Mouse (Mus musculus): ENCODE data around the gene Fubp1. TPM values are rescaled to one million over a fixed set of nuclear protein-coding genes. Genes with fewer than 3 reads are reported as not detected.
A peak's percentile ranks its signal among the peaks of the same experiment; 100 is the strongest.

Gene Fubp1
- polyA plus RNA-seq, 1 experiment from 2014 or later = 178 TPM

- H3K9me3 ChIP-seq (replicated peaks; ENCODE audit: low read length) = no peaks in the 10 kb centered on the region
- no peak overlapping the region for H3K9ac ChIP-seq (ENCODE audit: low read depth, low read length)
- 81% methylated on average over 20 of the region's 20 CpGs for WGBS
- DNase-seq (ENCODE audit: low spot score) (no peak), ATAC-seq (replicated peaks; ENCODE audit: low FRiP score, low read depth) (no peak)
- TF ChIP-seq CTCF (IDR thresholded peaks at IDR 0.05; ENCODE audit: low read depth) = no peak
- H3K27ac ChIP-seq = no peak overlapping the region
- H3K36me3 ChIP-seq (ENCODE audit: insufficient read depth, low read length) = no peaks in the 10 kb centered on the region
- H3K4me3 ChIP-seq (replicated peaks; ENCODE audit: low read depth, low read length) = no peak overlapping the region
- H3K27me3 ChIP-seq (ENCODE audit: insufficient read depth, low read length) = no peaks in the 10 kb centered on the region
- H3K4me1 ChIP-seq (replicated peaks; ENCODE audit: insufficient read depth, low read length) = no peaks in the 10 kb centered on the region
- no peak overlapping the region for H3K4me2 ChIP-seq (ENCODE audit: low read length)
Observed at GRCm38 (mm10) chr3:152272974-152273685, 62.9 kb downstream of the Fubp1 start.

DNA sequence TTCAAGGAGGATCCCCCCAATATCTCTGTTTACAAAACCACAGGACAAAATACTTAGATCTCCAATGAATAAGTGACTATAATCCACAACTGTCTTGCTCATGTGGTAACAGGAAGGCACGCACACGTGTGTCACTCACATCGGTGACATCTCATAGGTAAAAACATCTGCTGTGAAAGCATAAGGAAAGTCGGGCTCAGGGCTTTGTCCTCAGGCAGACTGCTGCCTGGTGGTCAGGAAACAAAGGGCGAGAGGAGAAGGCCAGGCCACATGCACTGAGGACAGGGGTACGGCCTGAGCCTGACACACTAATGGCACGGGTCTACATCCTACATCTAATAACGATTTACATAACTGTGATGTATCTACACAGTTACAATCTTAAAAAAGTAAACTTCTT is 64.8 kb downstream of the Fubp1 start:
- Histone ChIP-seq H3K4me2 (ENCODE audit: low read length) (no peak overlapping the region), H3K36me3 (ENCODE audit: insufficient read depth, low read length) (no peaks in the 10 kb centered on the region), H3K9me3 (replicated peaks; ENCODE audit: low read length) (no peaks in the 10 kb centered on the region), H3K4me1 (replicated peaks; ENCODE audit: insufficient read depth, low read length) (no peaks in the 10 kb centered on the region), H3K27me3 (ENCODE audit: insufficient read depth, low read length) (no peaks in the 10 kb centered on the region), H3K9ac (ENCODE audit: low read depth, low read length) (no peak overlapping the region), H3K27ac (no peak overlapping the region), H3K4me3 (replicated peaks; ENCODE audit: low read depth, low read length) (no peak overlapping the region)
- DNase-seq (ENCODE audit: low spot score) = no peak
- ATAC-seq (replicated peaks; ENCODE audit: low FRiP score, low read depth) = no peak
- TF ChIP-seq CTCF (IDR thresholded peaks at IDR 0.05; ENCODE audit: low read depth) = no peak
- WGBS = 82% methylated on average over 8 of the region's 8 CpGs

DNA sequence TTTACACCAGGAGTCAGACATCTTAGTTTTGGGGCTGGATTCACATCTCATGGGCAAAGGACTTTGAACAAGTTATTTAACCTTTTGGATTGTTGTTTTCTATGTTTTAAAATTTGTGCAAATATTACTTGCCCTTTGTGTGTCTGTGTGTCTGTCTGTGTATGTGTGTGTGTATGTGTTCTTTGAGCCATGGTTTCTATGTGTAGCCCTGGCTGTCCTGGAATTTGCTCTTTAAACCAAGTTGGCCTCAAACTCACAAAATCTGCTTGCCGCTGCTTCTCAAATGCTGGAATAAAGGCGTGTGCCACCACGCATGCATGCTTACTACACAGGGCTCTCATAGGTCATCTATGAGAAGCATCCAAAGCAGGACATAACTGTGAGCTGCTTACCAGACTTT is 66.7 kb downstream of the Fubp1 start:
- Histone ChIP-seq H3K9ac (ENCODE audit: low read depth, low read length) (no peak overlapping the region), H3K4me3 (replicated peaks; ENCODE audit: low read depth, low read length) (no peak overlapping the region), H3K4me1 (replicated peaks; ENCODE audit: insufficient read depth, low read length) (no peaks in the 10 kb centered on the region), H3K27me3 (ENCODE audit: insufficient read depth, low read length) (no peaks in the 10 kb centered on the region), H3K27ac (no peak overlapping the region), H3K4me2 (ENCODE audit: low read length) (no peak overlapping the region), H3K36me3 (ENCODE audit: insufficient read depth, low read length) (peaks cover 2% of the 10 kb centered on the region; the same call in 1 of the 2 replicates), H3K9me3 (replicated peaks; ENCODE audit: low read length) (no peaks in the 10 kb centered on the region)
- ATAC-seq (replicated peaks; ENCODE audit: low FRiP score, low read depth) (no peak), DNase-seq (ENCODE audit: low spot score) (no peak)
- WGBS = 88% methylated on average over 3 of the region's 3 CpGs
- TF ChIP-seq CTCF (IDR thresholded peaks at IDR 0.05; ENCODE audit: low read depth) = no peak

DNA sequence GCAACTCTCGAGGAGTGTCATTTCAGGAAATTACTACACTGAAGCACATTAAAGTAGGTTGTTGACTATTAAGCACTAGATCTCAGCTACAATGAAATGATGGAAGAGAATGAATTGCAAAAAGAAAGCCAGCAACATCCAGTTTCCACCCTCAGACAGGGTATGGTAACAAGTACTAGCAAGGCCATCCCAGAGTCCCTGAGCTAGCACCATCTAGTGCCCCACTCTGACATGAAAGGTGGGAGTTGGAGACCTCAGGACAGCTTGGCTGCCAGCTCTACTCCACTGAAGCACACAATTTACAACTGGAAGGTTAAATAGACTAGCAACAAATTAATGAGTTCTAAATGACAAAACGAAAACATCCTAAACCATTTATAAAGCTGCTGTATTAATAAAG is 67.7 kb downstream of the Fubp1 start:
- no peaks in the 10 kb centered on the region for H3K9me3 ChIP-seq (replicated peaks; ENCODE audit: low read length)
- TF ChIP-seq CTCF (IDR thresholded peaks at IDR 0.05; ENCODE audit: low read depth) = peak; percentile 20; the same call in 1 of the 2 replicates
- H3K4me2 ChIP-seq (ENCODE audit: low read length) = no peak overlapping the region
- no peak overlapping the region for H3K27ac ChIP-seq
- ATAC-seq (replicated peaks; ENCODE audit: low FRiP score, low read depth) (0 out of 2 replicates have a peak, but pooled peaks have one; percentile 36), DNase-seq (ENCODE audit: low spot score) (peak; percentile 43)
- H3K4me1 ChIP-seq (replicated peaks; ENCODE audit: insufficient read depth, low read length) = no peaks in the 10 kb centered on the region
- H3K4me3 ChIP-seq (replicated peaks; ENCODE audit: low read depth, low read length) = no peak overlapping the region
- H3K36me3 ChIP-seq (ENCODE audit: insufficient read depth, low read length) = peaks cover 9% of the 10 kb centered on the region; the same call in 1 of the 2 replicates
- 62% methylated on average over 2 of the region's 2 CpGs for WGBS
- no peaks in the 10 kb centered on the region for H3K27me3 ChIP-seq (ENCODE audit: insufficient read depth, low read length)
- H3K9ac ChIP-seq (ENCODE audit: low read depth, low read length) = no peak overlapping the region

GRCm38 (mm10) chr3:152278431-152278830 is 68.2 kb downstream of the Fubp1 start:
- Histone ChIP-seq H3K4me3 (replicated peaks; ENCODE audit: low read depth, low read length) (no peak overlapping the region), H3K27ac (no peak overlapping the region), H3K9me3 (replicated peaks; ENCODE audit: low read length) (no peaks in the 10 kb centered on the region), H3K36me3 (ENCODE audit: insufficient read depth, low read length) (peaks cover 12% of the 10 kb centered on the region; the same call in 1 of the 2 replicates), H3K4me2 (ENCODE audit: low read length) (no peak overlapping the region), H3K27me3 (ENCODE audit: insufficient read depth, low read length) (no peaks in the 10 kb centered on the region), H3K4me1 (replicated peaks; ENCODE audit: insufficient read depth, low read length) (no peaks in the 10 kb centered on the region), H3K9ac (ENCODE audit: low read depth, low read length) (no peak overlapping the region)
- no peak for TF ChIP-seq CTCF (IDR thresholded peaks at IDR 0.05; ENCODE audit: low read depth)
- ATAC-seq (replicated peaks; ENCODE audit: low FRiP score, low read depth) (no peak), DNase-seq (ENCODE audit: low spot score) (peak; percentile 61)
- 24% methylated on average over 2 of the region's 2 CpGs for WGBS

DNA sequence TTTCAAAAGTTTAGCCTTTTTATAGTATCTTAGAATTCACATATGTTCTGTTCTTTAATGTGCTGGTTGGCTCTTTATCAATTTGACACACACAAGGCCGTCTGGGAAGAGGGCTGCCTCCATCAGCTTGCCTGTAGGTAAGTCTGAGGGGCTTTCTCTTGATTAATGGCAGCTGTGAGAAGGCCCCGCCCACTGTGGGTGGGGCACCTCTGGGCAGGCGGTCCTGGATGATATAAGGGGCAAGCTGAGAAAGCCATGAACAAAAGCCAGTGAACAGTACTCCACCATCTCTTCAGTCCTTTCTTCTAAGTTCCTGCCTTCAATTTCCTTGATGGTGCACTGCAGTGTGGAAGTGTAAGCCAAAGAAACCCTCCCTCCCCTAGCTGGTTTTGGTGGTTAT is 71.9 kb downstream of the Fubp1 start:
- H3K9me3 ChIP-seq (replicated peaks; ENCODE audit: low read length) = no peaks in the 10 kb centered on the region
- H3K9ac ChIP-seq (ENCODE audit: low read depth, low read length) = no peak overlapping the region
- H3K4me2 ChIP-seq (ENCODE audit: low read length) = no peak overlapping the region
- no peaks in the 10 kb centered on the region for H3K27me3 ChIP-seq (ENCODE audit: insufficient read depth, low read length)
- no peak for TF ChIP-seq CTCF (IDR thresholded peaks at IDR 0.05; ENCODE audit: low read depth)
- 47% methylated on average over 3 of the region's 3 CpGs for whole genome bisulfite sequencing
- DNase-seq (ENCODE audit: low spot score) = no peak
- ATAC-seq (replicated peaks; ENCODE audit: low FRiP score, low read depth) = no peak
- H3K36me3 ChIP-seq (ENCODE audit: insufficient read depth, low read length) = peaks cover 28% of the 10 kb centered on the region
- no peaks in the 10 kb centered on the region for H3K4me1 ChIP-seq (replicated peaks; ENCODE audit: insufficient read depth, low read length)
- no peak overlapping the region for H3K27ac ChIP-seq
- H3K4me3 ChIP-seq (replicated peaks; ENCODE audit: low read depth, low read length) = no peak overlapping the region
